Mouse (Mus musculus): Measurements from ENCODE around the gene Rnase9. TPM values are rescaled to one million over a fixed set of nuclear protein-coding genes. Genes with fewer than 3 reads are reported as not detected.

Gene Rnase9
- polyA plus RNA-seq, 1 experiment, result not detected

- Histone ChIP-seq H3K27me3 (replicated peaks) (peaks cover 2% of the 10 kb centered on the region), H3K9me3 (no peaks in the 10 kb centered on the region), H3K4me1 (peaks cover 18% of the 10 kb centered on the region), H3K4me3 (replicated peaks) (no peak overlapping the region), H3K36me3 (replicated peaks; ENCODE audit: low read length) (no peaks in the 10 kb centered on the region)
- TF ChIP-seq FLI1 (IDR thresholded peaks at IDR 0.05; ENCODE audit: low read length), result no peak
Observed at GRCm38 (mm10) chr14:51053176-51053575, 11.5 kb upstream of the Rnase9 start.

- Histone ChIP-seq H3K27me3 (replicated peaks) (peaks cover 2% of the 10 kb centered on the region), H3K9me3 (no peaks in the 10 kb centered on the region), H3K4me3 (replicated peaks) (no peak overlapping the region), H3K36me3 (replicated peaks; ENCODE audit: low read length) (no peaks in the 10 kb centered on the region), H3K4me1 (peaks cover 13% of the 10 kb centered on the region)
- TF ChIP-seq FLI1 (IDR thresholded peaks at IDR 0.05; ENCODE audit: low read length), result no peak
- TF ChIP-seq GATA1 (IDR thresholded peaks at IDR 0.05; ENCODE audit: borderline replicate concordance, low read length), result no peak
Observed at GRCm38 (mm10) chr14:51051941-51052340, 10.3 kb upstream of the Rnase9 start.

GRCm38 (mm10) chr14:51050063-51050462 lies 8.4 kb upstream of the Rnase9 start, which contains the start of gene Rnase11:
Gene Rnase11 (minus strand): TSS chr14:51050163.
- TF ChIP-seq GATA1 (IDR thresholded peaks at IDR 0.05; ENCODE audit: borderline replicate concordance, low read length) (no peak), FLI1 (IDR thresholded peaks at IDR 0.05; ENCODE audit: low read length) (no peak)
- peaks cover 12% of the 10 kb centered on the region for H3K4me1 ChIP-seq
- no peak within 1 kb of the TSS for H3K4me3 ChIP-seq (replicated peaks)
- no peaks in the 10 kb centered on the region for H3K36me3 ChIP-seq (replicated peaks; ENCODE audit: low read length)
- H3K9me3 ChIP-seq, result no peaks in the 10 kb centered on the region
- peaks cover 2% of the 10 kb centered on the region for H3K27me3 ChIP-seq (replicated peaks)

GRCm38 (mm10) chr14:51047846-51048245 lies 6.2 kb upstream of the Rnase9 start:
- peaks cover 14% of the 10 kb centered on the region for H3K4me1 ChIP-seq
- H3K36me3 ChIP-seq (replicated peaks; ENCODE audit: low read length), result no peaks in the 10 kb centered on the region
- H3K9me3 ChIP-seq, result no peaks in the 10 kb centered on the region
- no peak overlapping the region for H3K4me3 ChIP-seq (replicated peaks)
- TF ChIP-seq FLI1 (IDR thresholded peaks at IDR 0.05; ENCODE audit: low read length) (no peak), GATA1 (IDR thresholded peaks at IDR 0.05; ENCODE audit: borderline replicate concordance, low read length) (no peak)
- peaks cover 2% of the 10 kb centered on the region for H3K27me3 ChIP-seq (replicated peaks)

- no peaks in the 10 kb centered on the region for H3K27me3 ChIP-seq (replicated peaks)
- TF ChIP-seq GATA1 (IDR thresholded peaks at IDR 0.05; ENCODE audit: borderline replicate concordance, low read length) (no peak), FLI1 (IDR thresholded peaks at IDR 0.05; ENCODE audit: low read length) (no peak)
- no peaks in the 10 kb centered on the region for H3K36me3 ChIP-seq (replicated peaks; ENCODE audit: low read length)
- peaks cover 10% of the 10 kb centered on the region; the same call in 1 of the 2 replicates for H3K4me1 ChIP-seq
- H3K4me3 ChIP-seq (replicated peaks), result no peak overlapping the region
- 0 out of 2 replicates have a peak, but pooled peaks cover 3% of the 10 kb centered on the region for H3K9me3 ChIP-seq
Observed at GRCm38 (mm10) chr14:51036214-51036613, 5.5 kb downstream of the Rnase9 start.

GRCm38 (mm10) chr14:51035206-51035605 lies 6.5 kb downstream of the Rnase9 start:
- TF ChIP-seq FLI1 (IDR thresholded peaks at IDR 0.05; ENCODE audit: low read length) (no peak), GATA1 (IDR thresholded peaks at IDR 0.05; ENCODE audit: borderline replicate concordance, low read length) (no peak)
- H3K9me3 ChIP-seq, result 0 out of 2 replicates have a peak, but pooled peaks cover 3% of the 10 kb centered on the region
- H3K36me3 ChIP-seq (replicated peaks; ENCODE audit: low read length), result no peaks in the 10 kb centered on the region
- no peaks in the 10 kb centered on the region for H3K27me3 ChIP-seq (replicated peaks)
- peaks cover 10% of the 10 kb centered on the region; the same call in 1 of the 2 replicates for H3K4me1 ChIP-seq
- H3K4me3 ChIP-seq (replicated peaks), result no peak overlapping the region

- H3K27me3 ChIP-seq (replicated peaks), result no peaks in the 10 kb centered on the region
- H3K9me3 ChIP-seq, result 0 out of 2 replicates have a peak, but pooled peaks cover 3% of the 10 kb centered on the region
- H3K36me3 ChIP-seq (replicated peaks; ENCODE audit: low read length), result no peaks in the 10 kb centered on the region
- H3K4me1 ChIP-seq, result peaks cover 15% of the 10 kb centered on the region
- no peak for TF ChIP-seq GATA1 (IDR thresholded peaks at IDR 0.05; ENCODE audit: borderline replicate concordance, low read length)
- TF ChIP-seq FLI1 (IDR thresholded peaks at IDR 0.05; ENCODE audit: low read length), result no peak
- H3K4me3 ChIP-seq (replicated peaks), result no peak overlapping the region
Observed at GRCm38 (mm10) chr14:51027387-51028155, 14.1 kb downstream of the Rnase9 start.

GRCm38 (mm10) chr14:51026391-51027133 lies 15.1 kb downstream of the Rnase9 start:
- Histone ChIP-seq H3K27me3 (replicated peaks) (no peaks in the 10 kb centered on the region), H3K4me3 (replicated peaks) (no peak overlapping the region), H3K36me3 (replicated peaks; ENCODE audit: low read length) (no peaks in the 10 kb centered on the region), H3K4me1 (peaks cover 12% of the 10 kb centered on the region), H3K9me3 (no peaks in the 10 kb centered on the region)
- TF ChIP-seq GATA1 (IDR thresholded peaks at IDR 0.05; ENCODE audit: borderline replicate concordance, low read length) (no peak), FLI1 (IDR thresholded peaks at IDR 0.05; ENCODE audit: low read length) (no peak)

GRCm38 (mm10) chr14:51024820-51025219 lies 16.8 kb downstream of the Rnase9 start:
- Histone ChIP-seq H3K9me3 (peaks cover 4% of the 10 kb centered on the region), H3K4me1 (peaks cover 12% of the 10 kb centered on the region), H3K36me3 (replicated peaks; ENCODE audit: low read length) (no peaks in the 10 kb centered on the region), H3K27me3 (replicated peaks) (no peaks in the 10 kb centered on the region), H3K4me3 (replicated peaks) (no peak overlapping the region)
- no peak for TF ChIP-seq FLI1 (IDR thresholded peaks at IDR 0.05; ENCODE audit: low read length)

GRCm38 (mm10) chr14:51023457-51023856 lies 18.2 kb downstream of the Rnase9 start:
- TF ChIP-seq FLI1 (IDR thresholded peaks at IDR 0.05; ENCODE audit: low read length) (no peak), GATA1 (IDR thresholded peaks at IDR 0.05; ENCODE audit: borderline replicate concordance, low read length) (no peak)

More at GRCm38 (mm10) chr14:51023457-51023856, 18.2 kb downstream of the Rnase9 start:
- no peak overlapping the region for H3K4me3 ChIP-seq (replicated peaks)
- H3K9me3 ChIP-seq, result peaks cover 4% of the 10 kb centered on the region
- no peaks in the 10 kb centered on the region for H3K27me3 ChIP-seq (replicated peaks)
- H3K36me3 ChIP-seq (replicated peaks; ENCODE audit: low read length), result no peaks in the 10 kb centered on the region
- H3K4me1 ChIP-seq, result peaks cover 12% of the 10 kb centered on the region
